Mouse (Mus musculus) adrenal gland, adult (tissue): ENCODE results near the gene Gm4450.
"Not testable (repeated sequence)": the region's sequence is repeated elsewhere in the genome, so short reads cannot be mapped to it uniquely, and the experiment has no call there.

Experiments
- DNase-seq, 2 experiments: peaks; one replicate each; pipeline ENCODE4 v3.0.0; 2022 to 2023; ENCODE audit warnings: low spot score in 1 of 2; ENCODE audit not compliant: inconsistent age in 2 of 2

The Gm4450 gene

DNA sequence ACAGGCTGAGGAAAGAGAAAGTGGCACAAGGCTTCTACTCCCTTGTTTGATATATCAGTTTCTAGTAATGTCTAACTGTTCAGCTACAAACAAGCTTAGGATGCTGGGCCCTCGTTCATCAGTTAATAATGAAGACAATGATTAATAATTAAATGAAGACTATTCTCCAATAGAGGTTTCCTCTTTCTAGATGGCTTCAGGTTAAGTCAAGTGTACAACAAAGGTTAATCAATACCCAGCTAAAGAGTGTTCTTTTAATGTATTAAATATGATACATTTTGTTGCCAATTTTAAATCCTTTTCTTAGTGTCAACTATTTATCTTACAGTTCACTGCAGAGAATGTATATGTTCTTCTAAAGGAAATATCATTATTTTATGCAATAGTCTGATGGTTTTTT is at the start of gene Gm4450:
Gene Gm4450, minus strand, starts transcription at position 101 of the 400 bp plus-strand sequence.
- DNase-seq, result not testable (repeated sequence)

- not testable (repeated sequence) for DNase-seq
These were observed 40.5 kb upstream of the Gm4450 start for GRCm38 (mm10) chr3:98497401-98497800.

- not testable (repeated sequence) for DNase-seq
These were observed 39.8 kb upstream of the Gm4450 start for GRCm38 (mm10) chr3:98496762-98497161.

GRCm38 (mm10) chr3:98495055-98495454 is 38.1 kb upstream of the Gm4450 start:
- not testable (repeated sequence) for DNase-seq

DNA sequence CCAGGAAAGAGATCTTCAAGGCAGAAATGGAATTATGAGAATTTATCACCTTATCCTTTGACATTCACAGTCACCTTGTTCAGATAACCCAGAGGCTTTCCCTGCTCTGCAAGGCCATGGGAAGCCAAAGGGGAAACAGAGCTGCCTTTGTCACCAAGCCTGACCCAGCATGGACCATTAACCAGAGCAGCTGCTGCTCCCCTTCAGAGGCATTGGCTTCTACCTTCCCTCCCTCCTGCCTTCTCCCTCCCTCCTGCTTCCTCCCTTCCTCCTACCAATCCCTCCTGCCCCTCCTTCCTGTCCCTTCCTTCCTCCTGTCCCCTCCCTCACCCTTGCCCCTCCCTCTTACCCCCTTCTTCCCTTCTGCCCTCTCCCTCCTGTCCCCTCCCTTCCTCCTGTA is 37.3 kb upstream of the Gm4450 start:
- DNase-seq, result not testable (repeated sequence)

DNA sequence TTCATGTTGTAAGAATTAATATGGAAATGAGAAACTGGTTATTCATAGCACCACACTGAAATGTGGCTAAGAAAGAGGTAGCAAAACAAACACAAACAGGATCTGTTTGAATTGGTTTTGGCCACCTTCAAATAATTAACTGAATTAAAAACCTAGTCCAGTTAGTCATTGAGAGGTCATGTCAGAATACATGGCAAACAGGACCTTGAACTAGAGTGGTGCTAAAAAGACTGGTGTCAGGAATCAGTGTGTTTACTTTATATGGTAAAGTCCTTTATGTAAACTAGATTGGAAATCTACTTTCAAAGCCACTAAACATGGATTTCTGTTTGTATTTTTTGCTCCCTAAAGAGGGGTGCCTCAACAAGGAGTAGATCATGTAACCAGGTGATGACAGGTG is 14.6 kb upstream of the Gm4450 start:
- DNase-seq, result not testable (repeated sequence)

DNA sequence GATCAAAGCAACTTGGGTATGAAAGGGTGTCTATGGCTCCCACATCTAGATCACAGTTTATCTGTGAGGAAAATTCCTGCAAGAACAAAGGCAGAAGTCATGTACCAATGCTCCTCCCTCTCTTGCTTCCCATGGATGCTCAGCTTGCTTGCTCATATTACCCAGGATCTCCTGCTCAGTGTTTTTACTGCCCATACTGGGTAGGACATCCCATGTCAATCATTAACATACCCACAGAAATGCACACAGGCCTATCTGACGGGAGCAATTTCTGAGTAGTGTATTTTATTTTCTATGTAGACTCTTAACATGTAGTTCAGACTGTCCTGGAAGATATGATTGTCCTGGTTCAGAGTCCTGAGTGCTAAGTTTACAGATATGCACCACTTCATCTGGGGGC is 14.1 kb upstream of the Gm4450 start:
- not testable (repeated sequence) for DNase-seq

GRCm38 (mm10) chr3:98469323-98469722 is 12.4 kb upstream of the Gm4450 start:
- DNase-seq, result not testable (repeated sequence)

GRCm38 (mm10) chr3:98453786-98454185 is 3.1 kb downstream of the Gm4450 start:
- DNase-seq, result not testable (repeated sequence)

- DNase-seq, result not testable (repeated sequence)
These were observed 13.0 kb downstream of the Gm4450 start for GRCm38 (mm10) chr3:98443924-98444323.

DNA sequence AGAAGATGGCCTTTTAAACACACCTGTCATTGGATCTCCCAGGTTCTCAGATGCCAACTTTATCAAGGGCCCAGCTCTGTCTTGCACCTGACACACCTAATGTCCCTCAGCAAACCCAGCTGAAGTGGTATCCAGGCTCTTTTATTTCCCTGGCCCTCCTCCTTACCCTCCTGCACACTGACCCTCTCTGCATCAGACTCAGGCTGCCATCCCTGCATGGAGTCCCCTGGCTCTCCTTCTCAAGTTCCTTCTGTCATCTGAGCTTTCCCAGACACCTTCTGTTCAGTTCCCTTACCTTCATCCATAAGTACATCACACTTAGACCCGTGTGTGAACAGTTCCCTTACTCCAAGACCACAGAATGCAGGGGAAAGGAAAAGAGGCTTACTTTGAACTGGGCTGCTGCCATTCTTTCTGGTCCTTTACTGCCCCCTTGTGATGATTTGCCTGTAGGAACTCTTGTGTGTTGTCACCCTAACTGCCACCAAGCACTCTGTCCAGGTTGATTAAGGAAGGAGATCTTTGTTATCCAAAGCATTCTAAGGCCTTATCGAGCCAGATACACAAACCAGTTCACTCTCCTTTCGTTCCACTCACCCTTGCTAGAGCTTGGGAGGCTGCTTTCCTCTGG is 13.7 kb downstream of the Gm4450 start:
- peak in 1 of 2 experiments; percentile 60 for DNase-seq

- not testable (repeated sequence) for DNase-seq
These were observed 14.7 kb downstream of the Gm4450 start for GRCm38 (mm10) chr3:98442245-98442644.

- no peak for DNase-seq
These were observed 21.9 kb downstream of the Gm4450 start for GRCm38 (mm10) chr3:98435030-98435429.

DNA sequence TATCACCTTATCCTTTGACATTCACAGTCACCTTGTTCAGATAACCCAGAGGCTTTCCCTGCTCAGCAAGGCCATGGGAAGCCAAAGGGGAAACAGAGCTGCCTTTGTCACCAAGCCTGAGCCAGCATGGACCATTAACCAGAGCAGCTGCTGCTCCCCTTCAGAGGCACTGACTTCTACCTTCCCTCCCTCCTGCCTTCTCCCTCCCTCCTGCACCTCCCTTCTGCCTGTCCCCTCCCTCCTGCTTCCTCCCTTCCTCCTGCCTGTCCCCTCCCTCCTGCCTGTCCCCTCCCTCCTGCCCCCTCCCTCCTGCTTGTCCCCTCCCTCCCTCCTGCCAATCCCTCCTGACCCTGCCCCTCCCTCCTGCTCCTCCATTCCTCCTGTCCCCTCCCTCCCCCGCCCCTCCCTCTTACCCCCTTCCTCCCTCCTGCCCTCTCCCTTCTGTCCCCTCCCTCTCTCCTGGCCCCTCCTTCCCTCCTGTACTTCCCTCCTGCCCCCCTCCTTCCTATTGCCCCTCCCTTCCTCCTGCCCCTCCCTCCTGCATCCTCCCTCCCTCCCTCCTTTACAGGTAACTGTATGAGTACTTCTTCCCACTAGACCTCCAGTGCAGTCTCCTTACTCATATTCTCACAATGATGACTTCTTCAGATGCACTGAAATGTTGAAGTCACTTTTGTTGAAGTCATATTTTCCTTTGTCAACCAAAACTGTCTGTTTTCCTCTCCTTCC is 22.7 kb downstream of the Gm4450 start:
- DNase-seq, result no peak

GRCm38 (mm10) chr3:98428928-98429525 is 27.9 kb downstream of the Gm4450 start:
- no peak for DNase-seq

- DNase-seq, result no peak
These were observed 28.5 kb downstream of the Gm4450 start for GRCm38 (mm10) chr3:98428449-98428775.

DNA sequence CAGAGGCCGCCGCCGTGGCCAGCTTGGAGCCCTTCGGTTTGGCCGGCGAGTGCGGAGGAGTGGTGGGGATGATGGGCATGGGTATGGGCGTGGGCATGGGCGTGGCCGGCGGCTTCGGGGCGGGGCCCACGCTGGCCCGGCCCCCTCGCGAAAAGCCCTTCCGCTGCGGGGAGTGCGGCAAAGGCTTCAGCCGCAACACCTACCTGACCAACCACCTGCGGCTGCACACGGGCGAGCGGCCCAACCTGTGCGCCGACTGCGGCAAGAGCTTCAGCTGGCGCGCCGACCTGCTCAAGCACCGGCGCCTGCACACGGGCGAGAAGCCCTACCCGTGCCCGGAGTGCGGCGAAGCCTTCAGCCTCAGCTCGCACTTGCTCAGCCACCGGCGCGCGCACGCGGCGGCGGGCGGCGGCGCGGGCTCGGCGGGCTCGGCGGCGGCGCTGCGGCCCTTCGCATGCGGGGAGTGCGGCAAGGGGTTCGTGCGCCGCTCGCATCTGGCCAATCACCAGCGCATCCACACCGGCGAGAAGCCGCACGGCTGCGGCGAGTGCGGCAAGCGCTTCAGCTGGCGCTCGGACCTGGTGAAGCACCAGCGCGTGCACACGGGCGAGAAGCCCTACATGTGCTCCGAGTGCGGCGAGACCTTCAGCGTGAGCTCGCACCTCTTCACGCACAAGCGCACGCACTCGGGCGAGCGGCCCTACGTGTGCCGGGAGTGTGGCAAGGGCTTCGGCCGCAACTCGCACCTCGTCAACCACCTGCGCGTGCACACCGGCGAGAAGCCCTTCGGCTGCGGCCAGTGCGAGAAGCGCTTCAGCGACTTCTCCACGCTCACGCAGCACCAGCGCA is 29.1 kb downstream of the Gm4450 start:
- DNase-seq, result peak; percentile 88 to 96

GRCm38 (mm10) chr3:98427260-98427599 is 29.7 kb downstream of the Gm4450 start:
- DNase-seq, result no peak

- DNase-seq, result no peak
These were observed 30.2 kb downstream of the Gm4450 start for GRCm38 (mm10) chr3:98426749-98427148.

DNA sequence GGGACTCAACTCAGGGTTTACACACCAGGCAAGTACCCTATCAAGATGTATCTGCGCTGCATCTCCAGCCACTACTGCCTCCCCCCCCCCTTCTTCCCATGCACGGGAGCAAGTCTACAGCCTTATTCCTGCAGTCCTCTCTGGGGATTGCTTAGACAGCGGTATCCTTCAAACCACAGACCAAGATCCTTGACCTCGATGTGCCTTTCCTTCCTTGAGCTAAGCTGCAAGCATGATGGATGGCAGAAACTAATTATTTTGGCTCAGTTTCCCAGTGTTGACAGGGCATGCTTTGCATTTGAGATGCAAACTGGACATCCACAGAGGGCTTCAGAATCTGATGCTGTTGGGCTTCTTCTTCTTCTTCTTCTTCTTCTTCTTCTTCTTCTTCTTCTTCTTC is 34.0 kb downstream of the Gm4450 start:
- DNase-seq, result peak in 1 of 2 experiments; percentile 57

DNA sequence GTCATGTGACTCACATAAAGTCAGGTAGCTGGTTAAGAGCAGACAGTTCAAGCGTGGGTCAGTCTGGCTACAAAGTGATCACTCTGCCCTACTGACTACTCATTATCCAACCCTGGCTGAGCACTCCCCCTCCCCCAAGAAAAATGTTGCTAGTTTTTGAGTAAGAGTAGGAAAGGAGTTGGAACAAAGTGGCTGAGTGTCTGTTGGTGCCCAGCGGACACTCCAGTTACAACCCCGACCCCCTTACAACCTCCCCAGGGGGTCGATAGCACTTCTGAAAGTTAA is 37.2 kb downstream of the Gm4450 start:
- DNase-seq, result peak in 1 of 2 experiments; percentile 14
